Mouse (Mus musculus) adrenal gland, adult 8-10 months (tissue): ENCODE results near the gene Jak3. TPM values are rescaled to one million over a fixed set of nuclear protein-coding genes. Genes with fewer than 3 reads are reported as not detected.
A peak's percentile ranks its signal among the peaks of the same experiment; 100 is the strongest.
"Not testable (repeated sequence)": the region's sequence is repeated elsewhere in the genome, so short reads cannot be mapped to it uniquely, and the experiment has no call there.

ENCODE experiments used
- DNase-seq: peaks from one replicate; pipeline ENCODE4 v3.0.0; 2022
- microRNA-seq, 2 experiments: library from miRNA; unstranded; fragments of <30 nt; microRNA quantifications; one replicate each; pipeline ENCODE4 v1.2.0; 2022
- total RNA-seq, 4 experiments: library from RNA; stranded (reverse); gene quantifications; 2 replicates each; pipeline ENCODE4 v1.2.4; 2022

Gene Jak3
- total RNA-seq, 4 experiments from 2014 or later, result 10.7 to 21.8 (median 16.6) TPM

GRCm38 (mm10) chr8:71724389-71724788 lies 48.3 kb downstream of the Jak3 start:
- no peak for DNase-seq

GRCm38 (mm10) chr8:71725122-71725924 lies 49.2 kb downstream of the Jak3 start, which contains the start of gene Fcho1:
TSS of gene Fcho1 (minus strand) at chr8:71725716.
- no peak for DNase-seq

DNA sequence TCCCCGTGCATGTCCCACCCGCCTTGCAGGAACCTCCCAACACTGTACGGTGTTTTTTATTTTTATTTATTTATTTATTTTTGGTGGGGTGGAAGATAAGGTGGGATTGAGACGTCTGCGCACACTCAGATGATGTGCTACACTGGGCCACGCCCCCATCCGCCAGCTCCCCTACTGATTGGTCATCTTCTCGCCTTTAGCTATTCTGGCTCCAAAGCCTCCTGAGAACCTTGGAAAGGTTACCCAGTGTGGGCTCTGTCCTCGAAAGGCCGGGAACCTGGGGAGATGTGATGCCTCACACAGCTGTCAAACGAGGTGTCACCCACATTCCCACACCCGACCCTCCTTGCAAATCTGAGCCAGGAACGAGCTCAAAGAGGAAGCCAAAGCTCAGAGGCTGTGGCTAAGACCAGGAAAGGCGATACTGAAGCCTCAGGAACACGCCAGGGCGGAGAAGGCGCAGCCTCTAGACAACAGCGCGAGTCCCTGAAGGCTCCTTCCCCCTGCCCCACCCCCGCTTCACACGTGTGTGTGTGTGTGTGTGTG lies 52.2 kb downstream of the Jak3 start:
- no peak for DNase-seq

GRCm38 (mm10) chr8:71728826-71729620 lies 52.9 kb downstream of the Jak3 start:
- no peak for DNase-seq

DNA sequence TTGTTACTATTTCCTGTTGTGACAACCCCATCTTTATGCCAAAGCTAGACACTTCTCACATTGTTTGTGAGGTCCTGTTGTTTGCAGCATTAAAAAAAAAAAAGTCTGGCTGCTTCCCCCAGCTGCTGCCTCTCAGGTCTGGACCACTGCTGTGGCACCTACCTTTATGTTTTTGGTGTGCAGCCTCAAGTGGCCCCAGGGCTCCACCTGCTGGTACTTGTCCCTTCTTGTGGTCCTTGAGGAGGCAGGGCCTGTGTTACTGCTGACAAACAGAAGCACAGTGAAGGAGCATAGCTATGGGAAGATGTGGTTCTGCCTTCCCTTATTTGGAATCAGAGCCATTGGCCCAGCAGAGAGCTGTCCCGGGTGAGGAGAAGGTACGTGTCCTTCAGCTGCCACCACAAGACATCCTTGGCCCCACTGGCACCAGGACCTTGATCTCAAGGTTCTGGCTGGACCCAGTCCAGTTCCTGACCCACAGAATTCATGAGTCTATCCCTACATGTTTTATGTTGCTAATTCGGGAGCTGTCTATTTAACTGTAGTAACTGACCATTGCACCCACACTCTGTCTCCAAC lies 55.6 kb downstream of the Jak3 start:
- DNase-seq, result peak; percentile 64

GRCm38 (mm10) chr8:71738316-71738715 lies 62.2 kb downstream of the Jak3 start:
- not testable (repeated sequence) for DNase-seq

Small RNA genes lying within 50 kb of the gene (microRNA-seq; reads per million reads assigned to microRNA genes)
- 1.3 to 1.8 reads per million in 2 experiments for gene Mir6769b

Other genes starting within 250 kb of the Jak3 start
- gene Abhd8, start 212.6 kb upstream of the Jak3 start, total RNA-seq, result 10 to 100 TPM; 85.3 to 96.2 (median 92.1) TPM
- gene Mrpl34, start 211.3 kb upstream of the Jak3 start, total RNA-seq, result 100 to 1,000 TPM in 1 of 4 experiments, 10 to 100 TPM in 3; 64.7 to 108 (median 88.7) TPM
- 10 to 100 TPM; 51.7 to 65.2 (median 57.9) TPM for gene Dda1, start 207.1 kb upstream of the Jak3 start, total RNA-seq
- gene Ano8, start 190.3 kb upstream of the Jak3 start, total RNA-seq, result 10 to 100 TPM; 13.5 to 24.7 (median 20.6) TPM
- gene Gtpbp3, start 188.2 kb upstream of the Jak3 start, total RNA-seq, result 10 to 100 TPM; 23.1 to 32.0 (median 29.0) TPM
- 100 to 1,000 TPM; 195 to 255 (median 230) TPM for gene Plvap, start 164.5 kb upstream of the Jak3 start, total RNA-seq
- gene Ccdc194, start 150.6 kb upstream of the Jak3 start, total RNA-seq, result not detected
- 10 to 100 TPM; 54.3 to 91.2 (median 67.9) TPM for gene Bst2, start 138.8 kb upstream of the Jak3 start, total RNA-seq
- 10 to 100 TPM; 72.6 to 87.3 (median 82.3) TPM for gene Mvb12a, start 133.4 kb upstream of the Jak3 start, total RNA-seq
- 1 to 10 TPM; 5.1 to 7.0 (median 5.8) TPM for gene Tmem221, start 117.4 kb upstream of the Jak3 start, total RNA-seq
- 1 to 10 TPM in 1 of 4 experiments, under 1 TPM in 3; 0.40 to 1.3 (median 0.49) TPM for gene Nxnl1, start 109.7 kb upstream of the Jak3 start, total RNA-seq
- 100 to 1,000 TPM; 141 to 186 (median 160) TPM for gene Slc27a1, start 107.4 kb upstream of the Jak3 start, total RNA-seq
- 100 to 1,000 TPM; 116 to 141 (median 124) TPM for gene Pgls, start 84.1 kb upstream of the Jak3 start, total RNA-seq
- gene Fam129c, start 78.6 kb upstream of the Jak3 start, total RNA-seq, result 1 to 10 TPM; 1.5 to 3.0 (median 2.3) TPM
- gene Colgalt1, start 65.3 kb upstream of the Jak3 start, total RNA-seq, result 10 to 100 TPM; 64.7 to 78.0 (median 69.1) TPM
- 10 to 100 TPM in 3 of 4 experiments, 1 to 10 TPM in 1; 9.8 to 11.8 (median 11.4) TPM for gene Unc13a, start 4.5 kb upstream of the Jak3 start, total RNA-seq
- 10 to 100 TPM in 1 of 4 experiments, 1 to 10 TPM in 3; 3.9 to 12.3 (median 7.1) TPM for gene Insl3, start 12.9 kb downstream of the Jak3 start, total RNA-seq
- gene B3gnt3, start 25.5 kb downstream of the Jak3 start, total RNA-seq, result 1 to 10 TPM; 3.0 to 5.1 (median 4.4) TPM
- 1 to 10 TPM; 2.1 to 6.2 (median 3.7) TPM for gene Fcho1, start 49.4 kb downstream of the Jak3 start, total RNA-seq
- 10 to 100 TPM in 1 of 4 experiments, 1 to 10 TPM in 3; 6.5 to 10.1 (median 8.1) TPM for gene Zfp709, start 205.7 kb downstream of the Jak3 start, total RNA-seq
- 1 to 10 TPM; 5.6 to 8.4 (median 7.4) TPM for gene Zfp882, start 232.3 kb downstream of the Jak3 start, total RNA-seq
- gene Zfp617, start 232.3 kb downstream of the Jak3 start, total RNA-seq, result 10 to 100 TPM; 24.9 to 36.5 (median 32.0) TPM